ENCODE assay signal across 14 mouse cellular contexts in genomic region chr13:63039326-63039725, GRCm38 (mm10).
DNase-seq lines count a peak whose midpoint lies in the region; ATAC-seq lines count a peak whose summit lies in the region.
"Had no signal": no experiment of that assay in that cellular context is flagged by ENCODE, and none has a peak within 500 bp of the region (broad histone marks: within the 10 kb centered on the region; RNA-seq: fewer than 3 reads in every experiment).

No protein-coding gene starts in this region.

- no peaks in the 10 kb centered on the region for H3K27me3 ChIP-seq in heart, embryonic 10.5 days (ENCODE audit: insufficient read depth, poor library complexity, severe bottlenecking)
- H3K27me3 ChIP-seq in midbrain, embryonic 16.5 days (ENCODE audit: control insufficient read depth, insufficient read depth, low read depth, low read length), result no peaks in the 10 kb centered on the region
- H3K27me3 ChIP-seq in midbrain, embryonic 11.5 days (ENCODE audit: control insufficient read depth, insufficient read depth, low read length), result no peaks in the 10 kb centered on the region
- H3K27me3 ChIP-seq in lung, embryonic 16.5 days (ENCODE audit: control insufficient read depth, insufficient read depth, low read depth, low read length), result no peaks in the 10 kb centered on the region
- H3K27me3 ChIP-seq: embryonic facial prominence, embryonic 12.5 days; forebrain, embryonic 13.5 days; liver, embryonic 13.5 days had no signal

- no peak for DNase-seq in heart, embryonic 10.5 days (ENCODE audit: low spot score)
- no peak for DNase-seq in heart, postnatal 25 days (ENCODE audit: low spot score)
- DNase-seq in midbrain, embryonic 11.5 days (ENCODE audit: low spot score, missing footprints), result no peak
- no peak for DNase-seq in layer of hippocampus, postnatal 14 days (ENCODE audit: low spot score in 2 of 2)
- no peak for DNase-seq in neural tube, embryonic 10.5 days (ENCODE audit: extremely low spot score, low spot score)
- DNase-seq in layer of hippocampus, adult 9-11 months, result no peak
- DNase-seq: cerebellum, adult 9-10 months; liver, embryonic 13.5 days; thymus, adult 2 months had no signal

- H3K4me3 ChIP-seq in heart, embryonic 10.5 days, result no peak overlapping the region
- H3K4me3 ChIP-seq in midbrain, embryonic 16.5 days (ENCODE audit: low read depth, low read length), result no peak overlapping the region
- H3K4me3 ChIP-seq in midbrain, embryonic 11.5 days (ENCODE audit: low read depth, low read length), result no peak overlapping the region
- no peak overlapping the region for H3K4me3 ChIP-seq in lung, embryonic 16.5 days (ENCODE audit: low read length)
- H3K4me3 ChIP-seq: embryonic facial prominence, embryonic 12.5 days; forebrain, embryonic 13.5 days; liver, embryonic 13.5 days had no signal

- 0 out of 2 replicates have a peak overlapping the region, but pooled peaks have one; percentile 47 for H3K27ac ChIP-seq in heart, embryonic 10.5 days
- no peak overlapping the region for H3K27ac ChIP-seq in midbrain, embryonic 16.5 days (ENCODE audit: low read length)
- H3K27ac ChIP-seq in midbrain, embryonic 11.5 days (ENCODE audit: low read depth, low read length), result no peak overlapping the region
- H3K27ac ChIP-seq in lung, embryonic 16.5 days (ENCODE audit: low read length), result peak overlapping the region; percentile 98
- H3K27ac ChIP-seq: embryonic facial prominence, embryonic 12.5 days; forebrain, embryonic 13.5 days; liver, embryonic 13.5 days had no signal

- intact Hi-C loops in heart, postnatal 25 days (cut with DNase I), result no loop called here

- H3K36me3 ChIP-seq in heart, embryonic 10.5 days, result no peaks in the 10 kb centered on the region
- no peaks in the 10 kb centered on the region for H3K36me3 ChIP-seq in midbrain, embryonic 16.5 days (ENCODE audit: control insufficient read depth, insufficient read depth, low read length)
- no peaks in the 10 kb centered on the region for H3K36me3 ChIP-seq in midbrain, embryonic 11.5 days (ENCODE audit: control insufficient read depth, insufficient read depth, low read length)
- H3K36me3 ChIP-seq in lung, embryonic 16.5 days (ENCODE audit: control insufficient read depth, insufficient read depth, low read length), result no peaks in the 10 kb centered on the region
- H3K36me3 ChIP-seq: embryonic facial prominence, embryonic 12.5 days; liver, embryonic 13.5 days had no signal

- no peak overlapping the region for H3K9ac ChIP-seq in midbrain, embryonic 16.5 days (ENCODE audit: low read depth, low read length)
- H3K9ac ChIP-seq in midbrain, embryonic 11.5 days (ENCODE audit: low read length), result no peak overlapping the region
- H3K9ac ChIP-seq in lung, embryonic 16.5 days (ENCODE audit: low read length), result no peak overlapping the region
- H3K9ac ChIP-seq: embryonic facial prominence, embryonic 12.5 days; forebrain, embryonic 13.5 days; liver, embryonic 13.5 days had no signal

- H3K9me3 ChIP-seq in heart, embryonic 10.5 days, result no peaks in the 10 kb centered on the region
- H3K9me3 ChIP-seq in midbrain, embryonic 16.5 days (replicated peaks; ENCODE audit: control insufficient read depth, low read length, poor library complexity, severe bottlenecking), result no peaks in the 10 kb centered on the region
- H3K9me3 ChIP-seq in midbrain, embryonic 11.5 days (ENCODE audit: control insufficient read depth, low read length), result no peaks in the 10 kb centered on the region
- H3K9me3 ChIP-seq in lung, embryonic 16.5 days (ENCODE audit: control insufficient read depth, low read length), result no peaks in the 10 kb centered on the region
- H3K9me3 ChIP-seq: embryonic facial prominence, embryonic 12.5 days; forebrain, embryonic 13.5 days; liver, embryonic 13.5 days had no signal

- no peak overlapping the region for H3K4me2 ChIP-seq in midbrain, embryonic 16.5 days (ENCODE audit: low read length)
- no peak overlapping the region for H3K4me2 ChIP-seq in midbrain, embryonic 11.5 days
- peak overlapping the region; percentile 20; the same call in 1 of the 2 replicates for H3K4me2 ChIP-seq in lung, embryonic 16.5 days (ENCODE audit: low read depth, low read length)
- H3K4me2 ChIP-seq: embryonic facial prominence, embryonic 12.5 days; forebrain, embryonic 13.5 days; liver, embryonic 13.5 days had no signal

- ATAC-seq in midbrain, embryonic 16.5 days, result peak; percentile 61
- no peak for ATAC-seq in midbrain, embryonic 11.5 days (ENCODE audit: low FRiP score)
- peak; percentile 91 for ATAC-seq in lung, embryonic 16.5 days (ENCODE audit: low read depth)
- ATAC-seq: activated CD4-positive, CD25-positive, alpha-beta regulatory T cell, adult 4 months; forebrain, embryonic 13.5 days had no signal

- H3K4me1 ChIP-seq in heart, embryonic 10.5 days, result peaks cover 9% of the 10 kb centered on the region; the same call in 1 of the 2 replicates
- H3K4me1 ChIP-seq in midbrain, embryonic 16.5 days (ENCODE audit: control insufficient read depth, insufficient read depth, low read length), result peaks cover 5% of the 10 kb centered on the region; the same call in 1 of the 2 replicates
- no peaks in the 10 kb centered on the region for H3K4me1 ChIP-seq in midbrain, embryonic 11.5 days (ENCODE audit: control insufficient read depth, insufficient read depth, low read length)
- peaks cover 12% of the 10 kb centered on the region for H3K4me1 ChIP-seq in lung, embryonic 16.5 days (replicated peaks; ENCODE audit: control insufficient read depth, insufficient read depth, low read length)
- H3K4me1 ChIP-seq: forebrain, embryonic 13.5 days had no signal

- WGBS in heart, embryonic 10.5 days, result 47% methylated on average over 6 of the region's 6 CpGs
- WGBS in midbrain, embryonic 16.5 days, result 47% methylated on average over 6 of the region's 6 CpGs
- WGBS in midbrain, embryonic 11.5 days, result 61% methylated on average over 6 of the region's 6 CpGs
- 24% methylated on average over 6 of the region's 6 CpGs for WGBS in lung, embryonic 16.5 days

Comparison
In these comparisons a context has a peak if more than half of its experiments do, and no peak if none do; other contexts are left out.
1. H3K27ac ChIP-seq: peak in heart, embryonic 10.5 days (single experiment) and lung, embryonic 16.5 days (single experiment); none in midbrain, embryonic 16.5 days (single experiment) and midbrain, embryonic 11.5 days (single experiment).